ENCODE assay signal across 14 mouse cellular contexts in the genomic region with DNA sequence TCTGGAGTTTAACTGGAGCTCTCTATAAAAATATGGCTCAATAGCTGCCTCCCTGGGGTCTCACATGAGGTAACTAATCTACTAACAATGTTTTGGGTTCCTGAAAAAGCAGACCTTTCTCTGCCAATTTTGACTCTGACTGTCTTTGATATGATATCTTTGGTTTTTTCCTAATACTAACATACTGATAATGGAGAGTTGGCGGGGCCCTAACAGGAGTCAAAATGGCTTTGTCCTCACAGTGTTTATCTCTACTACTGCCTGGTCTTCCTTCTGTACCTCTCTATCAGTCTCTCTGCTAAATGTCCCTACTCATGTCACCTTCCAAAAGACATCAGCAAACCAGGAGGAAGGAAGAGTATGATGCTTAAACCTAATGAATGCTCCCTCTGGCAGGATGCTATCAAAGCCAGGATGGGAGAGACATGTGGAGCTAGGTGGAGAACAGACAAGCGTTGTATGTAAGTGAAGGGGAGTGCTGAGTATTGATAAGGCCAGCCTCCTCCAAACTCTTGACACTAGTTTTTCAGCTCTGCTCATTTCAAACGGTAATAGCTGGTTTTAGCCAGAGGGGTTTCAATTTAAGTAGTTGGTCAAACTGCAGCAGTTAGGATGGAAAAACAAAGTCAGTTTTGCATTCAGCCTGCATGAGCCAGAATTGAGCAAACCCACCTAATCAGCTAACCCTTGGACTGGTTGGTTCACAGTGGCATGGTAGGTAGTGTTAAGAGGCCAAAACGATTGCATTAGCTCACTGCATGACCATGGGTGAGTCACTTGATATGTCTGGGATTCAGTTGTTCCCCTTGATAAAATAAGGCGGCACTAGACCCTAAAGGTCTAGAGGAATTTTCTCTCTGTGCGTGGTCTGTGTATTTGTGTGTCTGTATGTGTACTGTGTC.
"Had no signal": no experiment of that assay in that cellular context is flagged by ENCODE, and none has a peak within 500 bp of the region (broad histone marks: within the 10 kb centered on the region; RNA-seq: fewer than 3 reads in every experiment).

No protein-coding gene starts in this region.

- H3K9me3 ChIP-seq: intestine, embryonic 15.5 days; limb, embryonic 13.5 days; midbrain, embryonic 12.5 days had no signal

- H3K4me2 ChIP-seq: intestine, embryonic 15.5 days; limb, embryonic 13.5 days; midbrain, embryonic 12.5 days had no signal

- ATAC-seq: intestine, embryonic 15.5 days; lung, postnatal 0 days had no signal

- H3K27ac ChIP-seq: intestine, embryonic 15.5 days; layer of hippocampus, adult 2 months; limb, embryonic 13.5 days; midbrain, embryonic 12.5 days had no signal

- DNase-seq: kidney, adult 18-20 months; kidney, postnatal 10 days; kidney, postnatal 4 days; left cerebral cortex, postnatal 4 days; lung, adult 2 months; lung, postnatal 4 days; right cerebral cortex, postnatal 14 days; thymus, postnatal 4 days had no signal

- H3K4me3 ChIP-seq: intestine, embryonic 15.5 days; layer of hippocampus, adult 2 months; limb, embryonic 13.5 days; megakaryocyte, embryonic 14.5 days; midbrain, embryonic 12.5 days had no signal

- H3K4me1 ChIP-seq: intestine, embryonic 15.5 days; limb, embryonic 13.5 days; megakaryocyte, embryonic 14.5 days; midbrain, embryonic 12.5 days had no signal

- H3K9ac ChIP-seq: intestine, embryonic 15.5 days; limb, embryonic 13.5 days; midbrain, embryonic 12.5 days had no signal

- H3K36me3 ChIP-seq: intestine, embryonic 15.5 days; limb, embryonic 13.5 days; midbrain, embryonic 12.5 days had no signal
